Mouse (Mus musculus) adipose tissue, adult 10 weeks (tissue): Measurements from ENCODE around the gene 2310057M21Rik. TPM values are rescaled to one million over a fixed set of nuclear protein-coding genes. Genes with fewer than 3 reads are reported as not detected.

ENCODE experiments used
- polyA plus RNA-seq: library from polyadenylated mRNA; stranded (reverse); fragments of 350-450 nt; fragmentation: Illumina TruSeq; extraction: RNeasy Lipid Tissue Mini Kit (QIAGEN cat#74804); gene quantifications from one replicate; pipeline ENCODE4 v1.2.3, GENCODE M21; 2014; ENCODE audit warnings: low read depth, low replicate concordance

The 2310057M21Rik gene
- polyA plus RNA-seq: 5.9 TPM

DNA sequence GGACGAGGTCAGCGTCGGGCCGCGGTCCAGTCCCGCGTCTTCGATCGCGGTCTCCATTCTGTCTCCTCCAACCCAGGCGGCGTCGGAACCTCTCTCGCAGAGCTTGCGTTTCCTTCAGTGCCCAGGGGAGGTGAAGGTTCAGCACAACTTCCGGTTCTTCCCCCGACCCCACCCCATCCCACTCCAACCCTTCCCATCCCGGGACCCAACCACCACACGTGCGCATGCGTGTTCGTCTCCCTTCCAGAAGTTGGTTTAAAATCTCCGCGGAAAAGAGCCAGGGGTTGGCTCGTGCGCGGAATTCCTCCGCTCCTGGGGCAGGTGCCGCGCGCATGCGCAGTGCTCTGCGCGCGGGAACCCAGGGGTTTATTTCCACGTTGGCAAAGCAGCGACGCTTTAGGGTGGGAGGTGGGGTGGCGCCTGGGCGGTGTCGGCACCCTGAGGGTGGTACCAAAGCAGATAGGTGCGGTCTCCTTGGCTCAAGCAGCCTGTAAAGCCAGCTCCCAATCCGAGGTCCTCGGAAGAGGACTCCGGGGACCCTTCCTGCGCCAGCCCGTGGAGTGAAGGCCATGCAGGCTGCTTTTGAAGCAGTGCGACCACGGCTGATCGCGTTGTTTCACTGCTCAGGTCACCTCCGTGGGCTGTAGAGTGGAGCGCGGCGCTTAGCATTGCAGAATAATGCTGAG lies at the start of gene 2310057M21Rik:
Gene 2310057M21Rik (minus strand): TSS at position 145 of the 686 bp plus-strand sequence.

DNA sequence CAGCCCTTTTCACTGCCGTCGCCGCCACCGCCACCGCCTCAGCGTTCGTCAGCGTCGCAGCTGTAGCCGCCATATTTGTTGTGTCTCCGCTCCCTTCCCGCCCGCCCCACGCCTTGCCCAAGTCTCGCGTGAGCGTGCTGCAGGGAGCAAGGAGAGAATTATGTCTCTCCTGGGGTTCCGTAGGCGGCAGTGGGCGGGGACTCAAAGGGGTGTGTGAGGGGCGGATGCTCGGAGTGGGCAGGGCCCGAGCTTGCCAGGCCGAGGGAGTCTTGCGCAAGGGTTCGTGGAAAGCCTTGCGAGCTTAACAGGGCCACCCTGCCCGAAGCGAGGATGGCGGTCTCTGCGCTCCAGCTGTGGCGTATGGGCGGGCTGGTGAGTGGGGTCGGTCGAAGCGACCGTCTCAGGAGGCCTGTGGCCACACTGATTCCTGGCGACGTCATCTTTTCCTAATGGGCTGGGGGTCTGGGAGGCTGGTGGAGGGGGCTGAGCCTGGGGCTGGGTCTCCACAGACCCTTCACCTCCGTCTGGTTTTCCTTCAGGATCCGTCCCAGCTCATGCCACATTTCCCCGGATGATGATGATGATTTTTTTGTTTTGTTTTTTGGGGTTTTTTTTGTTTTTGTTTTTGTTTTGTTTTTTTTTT lies 48.0 kb upstream of the 2310057M21Rik start, which contains the start of the genes Ikzf5 and Acadsb:
Gene Ikzf5 (minus strand): TSS at position 106 of the 643 bp plus-strand sequence.
Gene Acadsb (plus strand): TSS at position 186 of the 643 bp plus-strand sequence.

DNA sequence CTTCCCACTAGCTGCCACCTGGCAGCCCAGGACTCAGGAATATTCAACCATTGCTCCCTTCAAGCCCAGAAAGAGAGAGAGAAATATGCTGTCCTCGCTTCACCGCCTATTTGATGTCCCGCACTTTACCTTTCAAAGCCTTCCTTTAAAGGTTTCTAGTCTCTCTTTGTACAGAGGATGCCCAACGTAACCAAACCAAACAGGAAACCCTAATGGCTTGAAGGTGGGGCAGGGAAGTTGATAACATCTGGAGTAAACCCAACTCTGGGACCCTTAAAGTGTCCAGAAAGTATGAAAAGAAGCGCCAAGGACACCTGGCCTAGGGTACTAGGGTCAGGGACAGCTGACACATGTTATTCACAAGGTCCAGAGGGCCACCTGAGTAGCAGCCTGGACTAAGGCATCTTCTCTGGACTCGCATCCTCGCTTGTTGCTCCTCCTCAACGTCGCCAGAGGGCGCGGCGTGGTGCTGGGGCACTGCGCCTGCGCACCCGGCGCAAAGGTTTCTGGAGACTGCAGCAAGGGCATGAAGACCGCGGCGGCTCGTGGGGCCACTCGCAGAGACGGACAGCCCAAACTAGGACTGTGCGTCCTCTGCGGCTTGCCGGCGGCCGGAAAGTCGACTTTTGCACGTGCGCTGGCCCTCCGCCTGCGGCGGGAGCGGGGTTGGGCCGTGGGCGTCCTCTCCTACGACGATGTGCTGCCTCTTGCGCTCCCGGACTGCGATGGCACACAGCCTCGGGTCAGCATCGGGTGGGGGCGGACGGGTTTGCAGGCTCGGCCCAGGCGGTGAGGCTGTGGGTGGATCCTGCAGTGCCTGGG lies 8.3 kb upstream of the 2310057M21Rik start, which contains the start of gene Pstk:
Gene Pstk (plus strand): TSS at position 494 of the 822 bp plus-strand sequence.

DNA sequence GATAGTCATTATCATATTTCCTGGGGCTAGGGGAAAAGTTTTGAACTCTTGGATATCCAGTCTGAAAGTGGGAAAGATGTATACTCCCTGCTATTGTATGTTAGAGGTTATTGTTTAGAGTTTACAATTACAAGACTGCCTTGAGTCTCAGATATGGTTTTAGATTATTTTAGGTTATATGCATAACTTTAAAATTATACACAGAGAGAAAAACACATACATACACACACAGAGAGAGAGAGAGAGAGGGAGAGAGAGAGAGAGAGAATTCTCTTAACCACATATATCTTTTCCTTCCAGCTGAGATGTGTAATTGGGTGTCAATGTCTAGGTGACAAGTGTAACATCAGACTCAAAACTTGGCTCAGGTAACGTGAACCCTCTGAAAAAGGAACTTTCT lies 29.0 kb downstream of the 2310057M21Rik start, which contains the start of gene Fam24a:
Gene Fam24a (plus strand): TSS at position 301 of the 400 bp plus-strand sequence.

DNA sequence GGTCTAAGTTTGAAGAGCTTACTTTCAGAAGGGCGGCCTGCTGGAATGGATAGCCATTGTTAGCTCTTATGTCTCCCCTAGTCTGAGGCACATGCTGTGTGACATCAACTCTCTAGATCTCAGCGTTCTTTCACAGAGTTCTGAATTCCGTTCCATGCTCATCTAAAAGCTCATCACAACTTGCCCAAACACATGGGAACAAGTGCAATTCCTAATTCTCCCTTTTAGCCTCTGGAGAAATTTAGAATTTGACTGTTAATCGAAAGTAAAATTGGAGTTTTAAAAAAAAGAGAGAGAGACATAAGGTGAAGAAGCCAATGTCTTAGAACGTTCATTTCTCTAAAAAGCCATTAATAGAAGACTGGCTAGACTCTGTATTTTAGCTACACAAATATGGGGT lies 33.1 kb downstream of the 2310057M21Rik start, which contains the start of gene Fam24b:
Gene Fam24b (minus strand): TSS at position 101 of the 400 bp plus-strand sequence.

DNA sequence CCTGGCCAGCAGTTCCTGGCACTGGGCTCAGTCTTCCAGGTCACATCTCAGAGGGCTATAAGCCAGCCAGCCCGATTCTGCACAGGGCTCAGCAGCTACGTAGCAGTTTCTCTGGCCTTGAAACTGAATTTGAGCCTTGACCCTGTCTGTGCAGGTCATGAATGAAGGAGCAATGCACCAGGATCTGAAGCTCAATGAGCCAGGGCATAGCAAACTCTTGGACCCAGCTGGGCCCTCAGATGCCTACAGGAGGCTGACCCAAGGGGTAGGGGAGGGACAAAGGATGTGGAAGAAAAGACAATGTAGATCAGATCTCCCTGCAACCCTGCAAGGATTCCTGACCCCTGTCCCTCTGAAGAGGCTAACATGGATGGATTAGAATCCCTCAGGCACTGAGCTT lies 40.4 kb downstream of the 2310057M21Rik start, which contains the start of gene Cuzd1:
Gene Cuzd1 (minus strand): TSS at position 101 of the 400 bp plus-strand sequence.

Other genes starting within 250 kb of the 2310057M21Rik start
- gene 4933402N03Rik, start 216.4 kb downstream of the 2310057M21Rik start, polyA plus RNA-seq: 0.38 TPM
- 2.5 TPM for gene 5430419D17Rik, start 188.4 kb downstream of the 2310057M21Rik start, polyA plus RNA-seq
- 2,087 TPM for gene Cuzd1, start 40.5 kb downstream of the 2310057M21Rik start, polyA plus RNA-seq
- 8.0 TPM for gene Fam24b, start 33.2 kb downstream of the 2310057M21Rik start, polyA plus RNA-seq
- gene Fam24a, start 28.9 kb downstream of the 2310057M21Rik start, polyA plus RNA-seq: 3.3 TPM
- 29.7 TPM for gene Pstk, start 8.4 kb upstream of the 2310057M21Rik start, polyA plus RNA-seq
- gene Ikzf5, start 47.8 kb upstream of the 2310057M21Rik start, polyA plus RNA-seq: 16.2 TPM
- gene Acadsb, start 47.8 kb upstream of the 2310057M21Rik start, polyA plus RNA-seq: 145 TPM
- gene Hmx3, start 180.1 kb upstream of the 2310057M21Rik start, polyA plus RNA-seq: not detected
- gene Hmx2, start 186.0 kb upstream of the 2310057M21Rik start, polyA plus RNA-seq: not detected
- 40.4 TPM for gene Bub3, start 197.5 kb upstream of the 2310057M21Rik start, polyA plus RNA-seq